Mouse (Mus musculus) cerebellum, adult 11 months (tissue): Measurements from ENCODE around the gene Cdc37l1.

Experiments used
- DNase-seq: peaks from one replicate; pipeline ENCODE4 v3.0.0; 2022

Cdc37l1 gene

DNA sequence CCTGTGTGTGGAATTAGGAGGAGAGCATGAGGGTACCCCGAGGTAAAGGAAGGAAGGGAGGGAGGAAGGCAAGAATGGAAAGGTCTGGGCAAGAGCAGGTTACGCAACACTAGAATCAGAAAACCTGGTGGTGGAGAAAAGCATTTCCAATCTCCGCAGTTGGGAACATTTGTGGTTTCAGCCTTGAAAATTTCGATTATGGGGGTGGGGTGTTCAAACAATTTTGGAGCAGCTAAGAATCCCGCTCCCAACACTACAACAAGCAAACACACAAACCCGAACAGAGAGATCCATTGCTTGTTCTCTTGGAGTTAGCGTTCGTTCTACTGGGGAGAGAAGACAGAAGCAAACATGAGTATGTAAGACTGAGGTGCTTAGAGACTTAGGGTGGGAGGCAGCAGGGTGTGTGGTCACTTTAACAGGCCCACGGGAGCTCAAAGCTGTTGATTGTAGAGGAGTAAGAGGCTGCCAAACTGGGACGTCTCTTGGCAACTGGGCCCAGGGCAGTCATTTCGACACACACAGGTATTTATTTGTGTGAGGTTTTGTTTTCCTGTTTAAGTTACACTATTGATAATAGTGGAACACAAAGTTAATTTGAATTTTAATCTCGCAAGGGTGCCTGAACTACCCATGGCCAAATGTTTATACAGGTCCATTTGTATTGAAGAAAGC is 59.4 kb downstream of the Cdc37l1 start:
- DNase-seq, result no peak

DNA sequence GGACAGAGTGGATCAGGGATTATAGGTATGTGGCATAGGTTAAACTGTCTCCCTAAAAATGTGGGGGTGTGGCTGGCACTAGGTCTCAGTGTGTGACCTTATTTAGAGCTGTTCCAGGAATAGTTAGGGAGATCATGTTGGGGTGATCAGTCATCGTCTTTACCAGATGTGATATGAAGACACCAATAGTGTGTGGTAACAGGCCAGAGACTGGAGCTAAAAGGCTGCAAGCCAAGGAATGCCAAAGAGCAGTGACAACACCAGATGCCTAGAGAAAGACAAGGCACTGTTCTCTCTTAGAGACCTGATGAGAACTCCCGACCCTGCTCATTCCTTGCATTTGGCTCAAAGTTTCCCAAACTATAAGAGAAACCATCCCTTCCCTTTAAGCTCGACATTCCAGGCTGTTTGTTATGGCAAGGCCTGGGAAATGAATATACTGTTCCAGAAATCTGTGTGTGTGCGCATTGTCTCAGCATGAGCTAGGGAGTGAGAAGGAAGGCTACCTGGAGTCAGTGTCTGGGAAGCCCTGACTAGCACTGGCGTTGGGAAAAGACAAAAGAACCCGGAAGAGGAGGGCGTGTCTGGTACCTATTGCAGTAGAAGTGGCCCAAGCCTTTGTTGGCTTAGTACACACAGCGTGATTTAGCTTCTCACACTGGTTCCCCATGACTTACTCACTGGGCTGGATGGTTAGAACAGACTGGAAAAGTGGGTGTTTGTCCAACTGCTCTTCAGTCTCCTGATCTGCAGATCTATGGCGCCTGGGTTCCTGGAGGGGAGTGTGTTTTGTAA is 60.2 kb downstream of the Cdc37l1 start:
- DNase-seq, result no peak

DNA sequence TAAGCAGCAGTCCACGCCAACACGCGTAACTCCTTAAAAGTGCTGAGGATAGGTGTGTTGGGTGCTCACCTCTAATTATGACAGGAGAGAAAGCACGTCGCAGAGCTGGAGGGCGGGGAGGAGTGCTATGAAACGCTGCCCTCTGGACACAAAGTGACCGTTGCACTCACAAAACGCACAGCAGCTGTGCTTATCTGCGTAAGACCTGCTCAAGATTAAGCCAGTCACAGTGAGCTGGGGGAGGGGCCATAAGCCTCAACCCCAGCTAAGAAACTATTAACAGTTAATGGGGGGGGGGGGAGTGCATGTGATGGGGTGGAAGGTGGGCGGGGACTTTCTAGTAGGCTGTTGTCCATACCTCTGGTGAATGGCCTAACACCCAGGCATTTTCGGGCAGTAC is 62.6 kb downstream of the Cdc37l1 start:
- no peak for DNase-seq

DNA sequence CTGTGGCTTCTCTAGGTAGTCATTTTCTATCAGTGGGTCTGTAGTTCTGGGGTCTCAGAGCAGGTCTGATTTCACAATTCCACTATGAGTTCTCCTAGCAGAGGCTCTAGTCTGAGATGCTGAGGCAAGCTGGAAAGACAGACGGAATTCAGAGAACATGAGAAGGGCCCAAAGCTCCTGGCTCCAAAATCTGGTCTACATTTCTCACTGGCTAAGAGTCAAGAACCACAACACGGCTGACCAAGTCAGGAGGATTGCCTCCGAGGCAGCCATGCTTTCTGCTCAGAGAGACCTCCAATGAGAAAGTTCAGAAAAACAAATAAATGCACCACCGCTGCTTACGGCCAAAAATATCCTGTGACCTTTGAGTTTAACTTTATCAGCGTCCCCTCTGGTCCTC is 64.4 kb downstream of the Cdc37l1 start:
- no peak for DNase-seq

DNA sequence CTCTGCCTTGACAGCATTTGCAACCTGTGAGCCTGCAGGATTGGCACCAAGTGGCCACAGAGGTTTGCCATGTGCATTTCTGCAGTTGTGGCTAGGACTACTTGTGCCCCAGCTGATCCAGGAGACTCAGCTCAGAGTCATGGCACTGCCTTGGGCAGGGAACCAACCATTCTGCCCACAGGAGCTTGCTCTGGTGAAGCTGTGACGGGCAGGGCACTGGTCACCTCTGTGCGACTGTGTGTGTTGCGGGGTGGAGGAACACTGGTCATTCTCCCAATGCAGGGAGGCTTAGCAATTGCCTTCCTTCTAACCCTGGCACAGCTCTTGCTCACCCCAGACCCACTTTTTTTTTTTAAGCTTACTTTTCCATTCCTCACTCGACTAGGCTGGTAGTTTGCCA is 65.3 kb downstream of the Cdc37l1 start:
- DNase-seq, result no peak

DNA sequence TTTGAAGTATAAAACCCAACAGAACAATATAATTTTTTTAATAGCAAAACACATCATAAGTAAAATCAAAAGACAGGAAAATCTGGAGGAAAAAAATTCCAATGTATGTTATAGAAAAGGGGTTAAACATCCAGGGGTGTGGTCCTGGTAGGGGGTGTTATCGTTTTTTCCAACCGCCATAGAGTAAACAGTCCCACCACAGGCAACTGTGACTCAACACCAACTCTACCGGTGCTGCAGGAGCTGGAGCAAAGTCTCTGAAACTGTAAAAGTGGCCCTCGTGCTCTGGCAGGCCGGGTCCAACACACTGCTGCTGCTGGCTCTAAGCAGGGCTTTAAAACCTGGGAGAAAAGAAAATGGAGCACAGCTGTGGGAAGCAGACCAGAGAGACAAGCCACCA is 68.6 kb downstream of the Cdc37l1 start:
- no peak for DNase-seq

DNA sequence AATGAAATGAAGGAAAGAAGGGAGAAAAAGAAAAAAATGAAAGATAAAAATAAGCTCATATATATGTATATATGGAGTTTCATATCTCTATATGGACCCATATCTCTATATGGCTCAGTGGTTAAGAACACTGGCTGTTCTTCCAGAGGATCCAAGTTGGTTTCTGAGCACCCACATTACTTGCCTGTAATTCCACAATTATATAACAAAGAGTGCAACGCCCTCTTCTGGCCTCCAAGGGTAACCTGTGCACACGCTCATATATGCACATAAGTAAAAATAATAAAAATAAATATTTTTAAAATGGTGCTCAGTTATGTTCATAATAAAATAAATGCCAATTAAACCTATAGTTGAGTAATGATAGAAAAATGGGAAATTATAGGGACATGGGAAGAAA is 69.5 kb downstream of the Cdc37l1 start:
- no peak for DNase-seq

DNA sequence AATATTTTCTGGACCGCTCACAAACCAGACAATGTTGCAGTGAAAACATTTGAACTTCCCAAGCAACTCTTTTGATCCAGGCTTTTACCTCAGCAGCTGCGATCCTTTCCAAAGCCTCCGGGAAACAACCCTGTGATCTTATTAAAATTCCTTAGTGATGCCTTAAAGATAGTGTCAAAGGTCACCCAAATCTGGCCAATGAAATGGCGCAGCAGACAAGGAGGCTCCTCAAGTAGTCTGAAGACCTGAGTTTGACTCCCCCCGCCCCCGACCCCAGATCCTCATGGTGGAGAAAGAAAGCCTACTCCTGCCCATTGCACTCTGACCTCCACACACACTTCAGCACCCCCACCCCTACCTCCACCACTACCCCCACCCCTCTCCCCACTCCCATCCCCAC is 70.1 kb downstream of the Cdc37l1 start:
- no peak for DNase-seq

DNA sequence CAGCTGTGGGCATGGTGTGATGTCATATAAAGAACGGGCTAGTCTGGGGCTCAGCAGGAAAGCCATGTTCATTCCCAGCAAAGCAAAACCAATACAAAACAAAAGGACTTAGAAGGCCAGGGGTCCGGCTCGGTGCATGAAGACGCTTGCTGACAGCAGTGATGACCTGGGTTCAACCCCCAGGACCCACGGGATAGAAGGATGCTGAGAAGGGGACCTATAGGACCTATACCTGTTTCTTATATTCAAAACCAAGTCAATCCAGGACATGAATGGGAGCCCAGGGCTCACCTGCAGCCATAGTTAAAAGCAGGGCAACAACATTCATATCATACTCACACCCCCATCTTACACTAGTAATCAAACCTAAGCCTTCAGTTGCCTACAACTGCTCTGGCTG is 72.9 kb downstream of the Cdc37l1 start:
- DNase-seq, result no peak

DNA sequence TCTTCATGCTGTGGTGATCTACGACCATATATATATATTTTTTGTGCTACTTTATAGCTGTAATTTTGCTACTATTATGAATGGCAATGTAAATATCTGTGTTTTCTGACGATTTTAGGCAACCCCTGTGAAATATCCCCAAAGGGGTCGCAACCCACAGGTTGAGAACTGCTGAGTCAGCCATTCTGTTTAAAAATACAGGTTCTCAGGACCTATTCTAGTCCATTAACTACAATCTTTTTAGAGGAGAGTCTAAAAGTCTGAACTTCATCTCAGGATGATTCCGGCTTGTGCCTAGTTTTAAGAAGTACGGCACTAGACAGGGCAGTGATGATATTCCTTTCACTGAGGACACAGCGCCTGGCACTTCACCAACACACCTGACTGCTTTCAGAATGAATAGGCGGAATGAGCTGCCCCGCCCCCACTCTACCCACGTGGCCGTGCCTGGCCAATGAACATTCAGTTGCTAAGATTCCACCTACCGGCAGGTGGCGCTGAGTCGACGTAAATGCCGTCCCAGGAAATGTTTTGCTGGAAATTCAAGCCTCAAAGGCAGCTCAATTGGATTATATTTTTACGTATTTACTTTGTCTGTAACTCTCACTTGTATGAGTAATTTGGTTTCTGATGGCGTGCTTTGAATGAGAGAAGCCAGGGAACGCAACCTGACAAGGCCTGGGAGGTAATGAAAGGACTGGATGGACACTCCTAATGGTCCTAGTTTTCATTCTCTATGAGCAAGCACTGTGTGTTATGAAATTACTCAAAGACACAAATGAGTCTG is 73.6 kb downstream of the Cdc37l1 start:
- peak; percentile 89 for DNase-seq

DNA sequence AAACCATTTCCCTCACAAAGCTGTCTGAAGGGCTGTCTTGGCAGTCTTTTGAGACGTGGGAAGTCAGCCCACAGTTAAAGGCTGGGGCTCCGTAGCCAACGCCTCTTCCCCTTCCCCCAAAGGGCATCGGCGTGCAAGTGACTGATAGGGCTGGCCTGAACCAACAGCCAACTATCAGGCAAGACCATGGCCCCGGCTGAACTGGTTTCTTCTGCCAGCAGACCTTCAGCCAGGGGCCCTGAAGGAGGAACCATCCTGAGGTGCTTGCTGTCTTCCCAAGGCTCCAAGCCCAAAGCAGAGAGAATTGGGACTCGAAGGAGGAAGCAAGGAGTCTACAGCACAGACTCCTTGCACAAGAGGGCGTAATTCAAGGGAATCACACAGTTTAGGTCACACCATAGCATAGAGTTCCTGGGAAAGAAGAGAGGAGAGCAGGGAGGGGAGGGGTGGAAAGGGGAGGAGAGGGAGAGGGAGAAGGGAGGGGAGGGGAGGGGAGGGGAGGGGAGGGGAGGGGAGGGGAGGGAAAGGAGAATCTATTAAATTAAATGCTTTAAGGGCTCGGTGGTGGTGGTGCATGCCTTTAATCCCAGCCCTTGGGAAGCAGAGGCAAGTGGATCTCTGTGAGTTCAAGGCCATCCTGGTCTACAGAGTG is 74.4 kb downstream of the Cdc37l1 start:
- DNase-seq, result no peak

DNA sequence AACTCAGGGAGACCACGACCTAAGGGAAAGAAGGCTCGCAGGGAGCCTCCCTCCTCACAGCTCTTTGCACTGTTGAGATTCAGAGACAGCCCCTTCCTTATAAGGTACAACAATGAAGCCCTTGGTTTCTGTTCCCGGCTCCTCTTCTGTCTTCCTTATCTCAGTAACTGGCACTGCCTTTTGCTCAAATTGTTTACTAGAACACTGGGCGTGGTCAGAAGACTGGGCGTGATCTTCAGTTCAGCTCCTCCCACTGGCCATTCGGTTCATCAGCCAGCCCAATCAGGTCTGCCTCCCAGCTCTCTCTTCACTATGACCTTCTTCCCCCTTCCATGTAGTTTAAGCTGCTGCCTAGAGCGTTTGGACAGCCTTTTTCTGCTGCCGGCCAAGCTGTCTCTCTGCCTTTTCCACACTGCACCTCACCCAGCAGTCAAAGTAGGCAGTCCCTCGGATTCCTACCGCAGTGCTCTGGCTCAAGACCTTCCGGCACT is 76.9 kb downstream of the Cdc37l1 start:
- DNase-seq, result no peak

DNA sequence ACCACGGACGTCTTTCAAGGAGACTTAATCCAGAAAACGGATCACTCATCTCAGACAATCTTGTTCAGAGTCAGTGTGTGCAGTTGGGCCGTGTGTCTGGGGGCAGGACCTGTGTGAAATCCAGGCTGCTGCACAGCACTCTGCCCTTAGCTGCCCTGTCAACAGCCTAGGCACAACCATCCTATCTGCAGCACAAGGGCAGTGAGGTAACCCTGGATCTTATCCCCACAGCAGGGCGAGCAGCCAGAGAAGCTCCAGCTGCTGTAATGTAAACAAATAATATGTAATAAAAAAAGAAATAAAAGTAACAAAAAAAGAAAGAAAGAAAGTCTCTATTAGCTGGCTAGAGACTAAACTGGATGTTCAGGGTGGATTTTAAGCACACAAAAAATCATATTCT is 79.0 kb downstream of the Cdc37l1 start:
- no peak for DNase-seq

DNA sequence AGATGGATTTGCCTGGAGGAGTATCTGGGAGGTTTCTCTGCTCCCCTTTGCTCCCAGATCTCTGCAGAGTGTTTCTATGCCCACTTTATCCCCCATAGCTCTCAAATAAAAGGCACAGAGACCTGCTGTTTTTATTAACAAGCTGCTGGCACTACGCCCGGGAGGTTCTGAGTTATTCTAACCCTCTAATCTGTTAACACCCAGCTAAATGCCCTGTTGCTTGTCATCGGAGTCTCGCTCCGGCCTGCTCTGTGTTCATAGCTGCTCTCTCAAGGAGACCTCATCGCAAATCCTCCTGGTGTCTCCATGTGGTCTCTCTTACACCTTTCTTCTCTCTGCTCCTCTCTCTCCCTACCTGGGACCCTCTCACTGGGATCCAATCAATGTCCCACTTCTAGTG is 84.7 kb downstream of the Cdc37l1 start:
- DNase-seq, result no peak
